Mouse (Mus musculus): ENCODE results near the gene Zic1. TPM values are rescaled to one million over a fixed set of nuclear protein-coding genes. Genes with fewer than 3 reads are reported as not detected.
A peak's percentile ranks its signal among the peaks of the same experiment; 100 is the strongest.

The Zic1 gene
- total RNA-seq, 2 experiments from 2014 or later, result 2.3 to 4.0 TPM

GRCm38 (mm10) chr9:91384136-91384500 is 18.5 kb upstream of the Zic1 start:
- no peak for DNase-seq

GRCm38 (mm10) chr9:91383441-91384135 is 18.0 kb upstream of the Zic1 start:
- no peak for DNase-seq

- DNase-seq, result no peak
Measured at GRCm38 (mm10) chr9:91382471-91383255, 17.1 kb upstream of the Zic1 start.

- no peak for DNase-seq
Measured at GRCm38 (mm10) chr9:91382111-91382379, 16.4 kb upstream of the Zic1 start.

GRCm38 (mm10) chr9:91381284-91382110 is 15.9 kb upstream of the Zic1 start:
- peak; percentile 45 for DNase-seq

- DNase-seq, result no peak
Measured at GRCm38 (mm10) chr9:91380458-91380914, 14.9 kb upstream of the Zic1 start.

GRCm38 (mm10) chr9:91379781-91380457 is 14.3 kb upstream of the Zic1 start:
- no peak for DNase-seq

- no peak for DNase-seq
Measured at GRCm38 (mm10) chr9:91379300-91379635, 13.7 kb upstream of the Zic1 start.

- no peak for DNase-seq
Measured at GRCm38 (mm10) chr9:91378411-91379299, 13.0 kb upstream of the Zic1 start.

GRCm38 (mm10) chr9:91377873-91378150 is 12.2 kb upstream of the Zic1 start:
- DNase-seq, result no peak

- no peak for DNase-seq
Measured at GRCm38 (mm10) chr9:91377036-91377872, 11.6 kb upstream of the Zic1 start.

- DNase-seq, result no peak
Measured at GRCm38 (mm10) chr9:91374665-91375064, 9.1 kb upstream of the Zic1 start.

GRCm38 (mm10) chr9:91373811-91374575 is 8.4 kb upstream of the Zic1 start:
- no peak for DNase-seq

GRCm38 (mm10) chr9:91371608-91372007 is 6.0 kb upstream of the Zic1 start:
- DNase-seq, result no peak

- no peak for DNase-seq
Measured at GRCm38 (mm10) chr9:91371011-91371410, 5.4 kb upstream of the Zic1 start.

- no peak for DNase-seq
Measured at GRCm38 (mm10) chr9:91370191-91370708, 4.6 kb upstream of the Zic1 start.

GRCm38 (mm10) chr9:91369293-91369991 is 3.8 kb upstream of the Zic1 start:
- no peak for DNase-seq

- no peak for DNase-seq
Measured at GRCm38 (mm10) chr9:91368946-91369292, 3.3 kb upstream of the Zic1 start.

- DNase-seq, result no peak
Measured at GRCm38 (mm10) chr9:91368150-91368549, 2.5 kb upstream of the Zic1 start.

All from gastrocnemius, postnatal 10 days (tissue).